Mouse (Mus musculus): Measurements from ENCODE around the gene Cdc34. TPM values are rescaled to one million over a fixed set of nuclear protein-coding genes. Genes with fewer than 3 reads are reported as not detected.

Gene Cdc34
- polyA plus RNA-seq, 1 experiment: 646 TPM

GRCm38 (mm10) chr10:79666493-79666892, 15.5 kb upstream of the Cdc34 start:
- no peak for TF ChIP-seq GATA1 (IDR thresholded peaks at IDR 0.05; ENCODE audit: low read length)

GRCm38 (mm10) chr10:79668076-79668475, 13.9 kb upstream of the Cdc34 start:
- no peak for TF ChIP-seq GATA1 (IDR thresholded peaks at IDR 0.05; ENCODE audit: low read length)

GRCm38 (mm10) chr10:79668771-79669575, 13.0 kb upstream of the Cdc34 start, which contains the start of gene Tpgs1:
Gene Tpgs1 (plus strand): TSS chr10:79669369.
- TF ChIP-seq GATA1 (IDR thresholded peaks at IDR 0.05; ENCODE audit: low read length): no peak

DNA sequence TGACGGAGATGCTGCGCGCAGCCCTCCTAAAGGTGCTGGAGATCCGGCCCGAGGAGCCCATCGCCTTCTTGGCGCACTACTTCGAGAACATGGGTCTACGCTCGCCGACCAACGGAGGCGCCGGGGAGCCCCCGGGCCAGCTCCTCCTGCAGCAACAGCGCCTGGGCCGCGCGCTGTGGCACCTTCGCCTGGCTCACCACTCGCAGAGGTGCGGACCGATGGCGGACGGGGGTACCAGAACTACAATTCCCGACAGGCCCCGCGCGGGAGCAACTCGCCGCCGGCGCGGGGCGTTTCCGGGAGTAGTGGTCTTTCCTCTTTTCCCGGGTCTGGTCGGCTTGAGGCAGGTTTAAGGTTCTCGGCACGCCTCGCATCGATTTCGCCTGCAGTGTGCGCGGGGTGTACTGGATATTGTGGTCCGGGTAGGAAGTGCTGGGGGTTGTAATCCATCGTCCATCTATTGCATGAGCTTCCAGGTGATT, 12.4 kb upstream of the Cdc34 start:
- no peak for TF ChIP-seq GATA1 (IDR thresholded peaks at IDR 0.05; ENCODE audit: low read length)

GRCm38 (mm10) chr10:79670071-79670888, 11.7 kb upstream of the Cdc34 start:
- no peak for TF ChIP-seq GATA1 (IDR thresholded peaks at IDR 0.05; ENCODE audit: low read length)

DNA sequence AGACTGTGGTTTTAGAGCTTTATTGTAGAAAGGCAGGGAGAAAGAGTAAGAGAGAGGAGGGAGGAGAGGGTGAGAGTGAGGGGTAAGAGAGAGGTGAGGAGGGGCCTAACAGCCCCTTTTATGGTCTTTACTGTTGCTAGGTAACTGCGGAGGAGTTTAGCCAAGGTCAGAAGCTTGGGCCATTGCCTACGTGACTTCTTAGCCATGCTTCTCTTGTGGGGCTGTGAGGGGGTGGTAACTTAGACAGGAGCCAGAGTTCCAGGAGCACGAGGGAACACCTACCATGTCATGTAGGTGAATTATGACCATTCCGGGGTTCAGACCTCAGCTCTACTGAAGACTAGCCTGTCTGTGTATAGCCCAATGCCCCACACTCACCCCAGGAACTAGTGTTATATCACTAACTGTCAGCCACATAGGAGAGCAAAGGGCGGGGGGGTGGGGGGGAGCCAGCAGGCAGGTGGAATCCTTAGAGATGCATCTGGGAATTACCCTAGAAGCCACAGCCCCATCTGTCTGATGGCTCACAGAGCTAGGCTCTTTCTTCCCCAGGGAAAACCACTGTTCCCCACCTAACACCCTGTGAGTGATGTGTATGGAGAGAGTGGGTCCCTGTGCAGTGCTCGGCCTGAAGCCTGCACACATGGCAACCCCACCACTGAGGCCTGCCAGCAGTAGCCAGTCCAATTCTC, 10.5 kb upstream of the Cdc34 start:
- TF ChIP-seq GATA1 (IDR thresholded peaks at IDR 0.05; ENCODE audit: low read length): no peak

DNA sequence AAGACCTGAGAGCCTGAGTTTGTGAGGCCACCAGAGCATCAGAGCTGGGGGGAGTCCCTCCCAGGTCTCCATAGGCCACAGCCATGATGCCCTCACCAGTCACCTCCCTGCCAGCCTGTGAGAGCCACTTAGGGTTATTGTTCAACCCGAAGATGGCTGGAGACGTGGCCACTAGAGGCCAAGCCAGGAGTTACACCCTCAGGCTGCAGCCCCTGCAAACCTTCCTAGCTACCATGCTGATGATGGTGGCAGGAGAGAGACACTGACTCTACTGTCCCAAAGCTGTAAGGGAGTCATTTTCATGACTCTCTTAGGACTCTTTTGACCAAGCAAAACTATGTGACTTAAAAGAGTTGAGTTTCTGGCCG, 9.9 kb upstream of the Cdc34 start:
- TF ChIP-seq GATA1 (IDR thresholded peaks at IDR 0.05; ENCODE audit: low read length): no peak

DNA sequence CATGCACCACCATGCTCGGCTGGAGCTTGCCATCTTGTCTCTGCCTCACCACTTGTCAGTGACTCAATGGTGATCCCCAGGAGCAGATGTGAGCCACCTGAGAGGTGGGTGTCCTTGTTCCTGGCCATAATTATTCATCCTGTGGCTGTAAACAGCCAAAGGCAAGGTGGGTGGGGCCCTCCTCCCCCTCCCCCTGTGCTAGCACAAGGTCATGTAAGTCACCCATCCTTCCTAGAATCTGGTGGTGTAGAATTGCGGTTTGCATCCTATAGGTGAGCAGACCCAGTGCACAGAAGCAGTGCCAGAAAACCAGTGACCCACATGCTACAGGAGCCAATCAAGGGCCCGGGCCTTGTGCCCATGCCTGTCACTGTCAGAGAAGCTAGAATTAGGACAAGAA, 8.9 kb upstream of the Cdc34 start:
- no peak for TF ChIP-seq GATA1 (IDR thresholded peaks at IDR 0.05; ENCODE audit: low read length)

GRCm38 (mm10) chr10:79675346-79676035, 6.5 kb upstream of the Cdc34 start:
- TF ChIP-seq GATA1 (IDR thresholded peaks at IDR 0.05; ENCODE audit: low read length): no peak

- no peak for TF ChIP-seq GATA1 (IDR thresholded peaks at IDR 0.05; ENCODE audit: low read length)
Observed at GRCm38 (mm10) chr10:79680606-79681495, 1.1 kb upstream of the Cdc34 start.

- TF ChIP-seq GATA1 (IDR thresholded peaks at IDR 0.05; ENCODE audit: low read length): no peak
Observed at GRCm38 (mm10) chr10:79682551-79682915, 538 bp downstream of the Cdc34 start.

- TF ChIP-seq GATA1 (IDR thresholded peaks at IDR 0.05; ENCODE audit: low read length): no peak
Observed at GRCm38 (mm10) chr10:79682916-79683582, 1.1 kb downstream of the Cdc34 start.

- TF ChIP-seq GATA1 (IDR thresholded peaks at IDR 0.05; ENCODE audit: low read length): no peak
Observed at GRCm38 (mm10) chr10:79683726-79684640, 2.0 kb downstream of the Cdc34 start.

Data from G1E-ER4 (cell line).